Mouse (Mus musculus): ENCODE results near the gene Slc9a9.

DNA sequence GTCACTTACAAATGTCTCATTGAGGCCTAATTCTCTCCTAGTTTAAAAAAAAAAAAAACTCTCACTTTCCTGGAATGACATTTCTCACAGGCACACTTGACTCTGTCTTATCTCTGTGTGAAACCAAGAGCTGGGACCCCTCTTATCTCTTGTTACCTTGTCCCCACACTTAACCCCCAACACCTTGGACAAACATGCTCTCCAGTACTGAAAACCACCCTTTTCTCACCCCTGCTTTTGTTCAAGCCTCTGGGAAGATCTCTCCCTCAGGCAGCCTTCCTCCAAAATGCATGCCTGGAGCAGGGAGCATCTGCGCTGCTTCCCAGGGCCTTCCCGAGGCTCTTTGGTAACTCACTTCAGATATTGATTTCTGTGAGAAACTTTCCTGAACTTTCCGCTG, 524.0 kb downstream of the Slc9a9 start:
- no peak for TF ChIP-seq CTCF (IDR thresholded peaks at IDR 0.05; ENCODE audit: borderline replicate concordance, insufficient read depth, low read depth, low read length)
- TF ChIP-seq POLR2A (IDR thresholded peaks at IDR 0.05; ENCODE audit: borderline replicate concordance, insufficient read depth, low read length), result no peak

Data from cerebellum, adult 2 months (tissue).